29 mouse cellular contexts compared by ENCODE assay signal in the genomic region with DNA sequence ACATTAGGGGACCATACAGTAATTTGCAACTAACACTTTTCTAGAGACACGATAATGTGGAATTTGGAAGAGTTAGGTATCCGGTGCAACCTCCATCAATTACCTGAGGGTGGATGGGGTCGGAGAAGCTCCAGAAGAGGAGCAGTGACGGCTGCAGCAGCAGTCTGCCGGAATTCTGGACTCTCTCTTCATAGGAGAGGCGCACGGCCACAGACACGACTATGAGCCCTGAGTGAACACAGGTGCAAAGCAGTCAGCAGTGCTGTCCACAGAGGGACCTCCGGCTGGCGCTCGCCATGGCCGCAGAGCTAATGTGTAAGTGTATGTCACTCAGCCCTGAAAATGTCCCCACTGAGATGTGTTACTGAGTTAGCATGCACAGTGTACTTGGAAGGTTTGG. TPM values are rescaled to one million over a fixed set of nuclear protein-coding genes. Genes with fewer than 3 reads are reported as not detected.
"Had no signal": no experiment of that assay in that cellular context is flagged by ENCODE, and none has a peak within 500 bp of the region (broad histone marks: within the 10 kb centered on the region; RNA-seq: fewer than 3 reads in every experiment).

No protein-coding gene starts in this region.

- DNase-seq: left cerebral cortex, postnatal 4 days; liver; liver, embryonic 13.5 days; liver, postnatal 0 days; lung, adult 18-20 months; lung, adult 2 months; lung, embryonic 14.5 days; lung, postnatal 10 days; lung, postnatal 14 days; lung, postnatal 36 days; lung, postnatal 4 days; midbrain, embryonic 14.5 days had no signal

- ATAC-seq: liver, embryonic 12.5 days; liver, postnatal 0 days; lung, postnatal 0 days; midbrain, embryonic 13.5 days; midbrain, embryonic 15.5 days; midbrain, embryonic 16.5 days had no signal

RNA-seq across cellular contexts. Expression of a gene that starts 27.7 kb away (rescaled TPM):
- total RNA-seq: megakaryocyte progenitor cell, adult 5-6 weeks; megakaryocyte, adult 5-6 weeks; megakaryocyte-erythroid progenitor cell, adult 5-6 weeks; monocyte, adult 5-6 weeks had no signal

RNA-seq across cellular contexts. Expression of a gene that starts 37.0 kb away (rescaled TPM):
- total RNA-seq: left cerebral cortex, adult 18-20 months; left cerebral cortex, adult 2 months; left cerebral cortex, adult 8-10 months; left cerebral cortex, postnatal 10 days; left cerebral cortex, postnatal 14 days; left cerebral cortex, postnatal 25 days; left cerebral cortex, postnatal 36 days; liver, adult 2 months had no signal
